Mouse (Mus musculus): ENCODE data around the gene Kansl1l. TPM values are rescaled to one million over a fixed set of nuclear protein-coding genes. Genes with fewer than 3 reads are reported as not detected.
A peak's percentile ranks its signal among the peaks of the same experiment; 100 is the strongest.

Kansl1l gene
- polyA plus RNA-seq, 1 experiment from 2014 or later: 12.8 TPM

DNA sequence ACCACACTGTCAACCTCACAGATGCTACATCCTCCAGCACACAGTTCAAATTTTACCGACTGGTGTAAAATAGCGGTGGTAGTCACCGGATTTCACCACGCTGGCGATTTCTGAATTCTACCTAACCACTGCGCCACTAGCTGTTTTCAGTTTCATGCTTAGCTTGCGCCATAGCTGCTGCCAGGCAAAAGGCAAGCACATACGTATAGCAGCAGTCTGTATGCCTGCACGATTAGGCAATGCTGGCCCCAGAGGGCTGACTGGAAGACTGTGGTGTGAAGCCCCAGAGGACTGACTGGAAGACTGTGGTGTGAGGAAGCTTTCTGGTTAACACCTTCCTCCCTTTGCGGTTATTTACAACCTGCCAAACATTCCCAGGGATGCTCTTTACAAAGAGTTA lies 24.6 kb upstream of the Kansl1l start:
- no peak for DNase-seq (ENCODE audit: low spot score)

GRCm38 (mm10) chr1:66841510-66841909 lies 24.1 kb upstream of the Kansl1l start:
- H3K36me3 ChIP-seq (replicated peaks; ENCODE audit: control insufficient read depth, insufficient read depth, low read depth, low read length): no peaks in the 10 kb centered on the region
- WGBS: 74% methylated on average over 6 of the region's 6 CpGs

More for the DNA sequence above, 24.6 kb upstream of the Kansl1l start:
- H3K27ac ChIP-seq (replicated peaks; ENCODE audit: low read depth, low read length): no peak overlapping the region
- H3K27me3 ChIP-seq (ENCODE audit: control insufficient read depth, insufficient read depth, low read length): no peaks in the 10 kb centered on the region
- no peaks in the 10 kb centered on the region for H3K36me3 ChIP-seq (replicated peaks; ENCODE audit: control insufficient read depth, insufficient read depth, low read depth, low read length)
- H3K4me1 ChIP-seq (ENCODE audit: control insufficient read depth, insufficient read depth, low read length): no peaks in the 10 kb centered on the region
- H3K9ac ChIP-seq (replicated peaks; ENCODE audit: low read length): no peak overlapping the region
- no peak overlapping the region for H3K4me2 ChIP-seq (ENCODE audit: low read depth, low read length)
- no peak for ATAC-seq (replicated peaks; ENCODE audit: insufficient number of reproducible peaks, low FRiP score, low TSS enrichment, low read depth)
- WGBS: 83% methylated on average over 10 of the region's 10 CpGs
- H3K9me3 ChIP-seq (replicated peaks; ENCODE audit: control insufficient read depth, low read length): no peaks in the 10 kb centered on the region
- no peak overlapping the region for H3K4me3 ChIP-seq (ENCODE audit: low read depth, low read length)

DNA sequence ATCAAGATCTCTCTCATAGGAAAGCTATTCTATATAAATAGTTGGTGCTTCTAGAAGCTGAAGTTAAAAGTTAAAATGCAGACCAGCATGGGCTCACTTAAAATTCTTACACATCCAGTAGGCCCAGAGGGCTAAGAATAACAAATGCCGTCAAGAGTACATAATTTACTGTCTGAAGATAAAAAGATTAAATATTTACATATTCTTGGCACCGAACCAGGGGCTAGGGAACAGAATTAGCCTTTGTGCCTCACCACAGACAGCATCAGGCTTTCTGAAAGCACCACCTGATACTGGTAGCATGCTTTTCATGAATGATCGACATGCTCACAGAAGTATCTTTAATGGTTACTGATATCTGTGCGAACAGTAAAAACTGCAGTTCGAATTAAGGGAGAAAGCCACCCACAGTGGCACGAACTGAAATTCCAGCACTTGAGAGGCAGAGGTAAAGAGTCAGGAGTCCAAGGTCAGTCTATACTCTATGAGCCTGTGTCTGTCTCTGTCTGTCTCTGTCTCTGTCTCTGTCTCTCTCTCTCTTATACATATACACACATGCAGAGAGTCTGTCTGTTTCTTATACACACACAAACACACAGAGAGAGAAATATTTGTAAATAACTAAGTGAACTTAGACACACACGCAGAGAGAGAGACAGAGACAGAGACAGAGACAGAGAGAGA lies 22.5 kb upstream of the Kansl1l start:
- no peaks in the 10 kb centered on the region for H3K27me3 ChIP-seq (ENCODE audit: control insufficient read depth, insufficient read depth, low read length)
- WGBS: 81% methylated on average over 7 of the region's 7 CpGs
- no peaks in the 10 kb centered on the region for H3K36me3 ChIP-seq (replicated peaks; ENCODE audit: control insufficient read depth, insufficient read depth, low read depth, low read length)
- no peaks in the 10 kb centered on the region for H3K4me1 ChIP-seq (ENCODE audit: control insufficient read depth, insufficient read depth, low read length)
- no peaks in the 10 kb centered on the region for H3K9me3 ChIP-seq (replicated peaks; ENCODE audit: control insufficient read depth, low read length)
- no peak overlapping the region for H3K4me3 ChIP-seq (ENCODE audit: low read depth, low read length)
- no peak overlapping the region for H3K9ac ChIP-seq (replicated peaks; ENCODE audit: low read length)
- ATAC-seq (replicated peaks; ENCODE audit: insufficient number of reproducible peaks, low FRiP score, low TSS enrichment, low read depth) (no peak), DNase-seq (ENCODE audit: low spot score) (no peak)
- no peak overlapping the region for H3K4me2 ChIP-seq (ENCODE audit: low read depth, low read length)
- H3K27ac ChIP-seq (replicated peaks; ENCODE audit: low read depth, low read length): no peak overlapping the region

More at GRCm38 (mm10) chr1:66841510-66841909, 24.1 kb upstream of the Kansl1l start:
- DNase-seq (ENCODE audit: low spot score) (no peak), ATAC-seq (replicated peaks; ENCODE audit: insufficient number of reproducible peaks, low FRiP score, low TSS enrichment, low read depth) (no peak)
- Histone ChIP-seq H3K4me3 (ENCODE audit: low read depth, low read length) (no peak overlapping the region), H3K9me3 (replicated peaks; ENCODE audit: control insufficient read depth, low read length) (no peaks in the 10 kb centered on the region), H3K9ac (replicated peaks; ENCODE audit: low read length) (no peak overlapping the region), H3K4me2 (ENCODE audit: low read depth, low read length) (no peak overlapping the region), H3K4me1 (ENCODE audit: control insufficient read depth, insufficient read depth, low read length) (no peaks in the 10 kb centered on the region), H3K27ac (replicated peaks; ENCODE audit: low read depth, low read length) (no peak overlapping the region), H3K27me3 (ENCODE audit: control insufficient read depth, insufficient read depth, low read length) (no peaks in the 10 kb centered on the region)

DNA sequence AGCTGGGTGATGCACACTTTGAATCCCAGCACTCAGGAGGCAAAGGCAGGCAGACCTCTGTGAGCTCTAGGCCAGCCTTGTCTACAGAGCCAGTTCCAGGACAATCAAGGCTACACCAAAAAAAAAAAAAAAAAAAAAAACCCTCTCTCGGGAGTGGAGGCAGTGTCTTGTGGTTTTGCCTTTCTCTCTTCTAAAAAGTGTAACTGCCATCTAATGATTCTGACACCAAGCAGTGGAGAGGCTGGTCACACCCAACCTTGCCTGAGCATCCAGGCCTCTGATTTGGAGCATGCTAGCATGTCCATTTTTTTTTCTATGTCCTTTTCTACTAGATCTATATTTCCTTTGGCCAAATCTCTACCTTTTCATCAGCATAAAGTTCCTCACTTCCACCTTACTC lies 21.8 kb upstream of the Kansl1l start:
- H3K4me3 ChIP-seq (ENCODE audit: low read depth, low read length): no peak overlapping the region
- 89% methylated on average over 1 of the region's 1 CpGs for WGBS
- no peak overlapping the region for H3K9ac ChIP-seq (replicated peaks; ENCODE audit: low read length)
- H3K36me3 ChIP-seq (replicated peaks; ENCODE audit: control insufficient read depth, insufficient read depth, low read depth, low read length): no peaks in the 10 kb centered on the region
- H3K27me3 ChIP-seq (ENCODE audit: control insufficient read depth, insufficient read depth, low read length): no peaks in the 10 kb centered on the region
- H3K4me2 ChIP-seq (ENCODE audit: low read depth, low read length): no peak overlapping the region
- H3K27ac ChIP-seq (replicated peaks; ENCODE audit: low read depth, low read length): no peak overlapping the region
- no peak for ATAC-seq (replicated peaks; ENCODE audit: insufficient number of reproducible peaks, low FRiP score, low TSS enrichment, low read depth)
- DNase-seq (ENCODE audit: low spot score): no peak
- H3K4me1 ChIP-seq (ENCODE audit: control insufficient read depth, insufficient read depth, low read length): no peaks in the 10 kb centered on the region
- no peaks in the 10 kb centered on the region for H3K9me3 ChIP-seq (replicated peaks; ENCODE audit: control insufficient read depth, low read length)

DNA sequence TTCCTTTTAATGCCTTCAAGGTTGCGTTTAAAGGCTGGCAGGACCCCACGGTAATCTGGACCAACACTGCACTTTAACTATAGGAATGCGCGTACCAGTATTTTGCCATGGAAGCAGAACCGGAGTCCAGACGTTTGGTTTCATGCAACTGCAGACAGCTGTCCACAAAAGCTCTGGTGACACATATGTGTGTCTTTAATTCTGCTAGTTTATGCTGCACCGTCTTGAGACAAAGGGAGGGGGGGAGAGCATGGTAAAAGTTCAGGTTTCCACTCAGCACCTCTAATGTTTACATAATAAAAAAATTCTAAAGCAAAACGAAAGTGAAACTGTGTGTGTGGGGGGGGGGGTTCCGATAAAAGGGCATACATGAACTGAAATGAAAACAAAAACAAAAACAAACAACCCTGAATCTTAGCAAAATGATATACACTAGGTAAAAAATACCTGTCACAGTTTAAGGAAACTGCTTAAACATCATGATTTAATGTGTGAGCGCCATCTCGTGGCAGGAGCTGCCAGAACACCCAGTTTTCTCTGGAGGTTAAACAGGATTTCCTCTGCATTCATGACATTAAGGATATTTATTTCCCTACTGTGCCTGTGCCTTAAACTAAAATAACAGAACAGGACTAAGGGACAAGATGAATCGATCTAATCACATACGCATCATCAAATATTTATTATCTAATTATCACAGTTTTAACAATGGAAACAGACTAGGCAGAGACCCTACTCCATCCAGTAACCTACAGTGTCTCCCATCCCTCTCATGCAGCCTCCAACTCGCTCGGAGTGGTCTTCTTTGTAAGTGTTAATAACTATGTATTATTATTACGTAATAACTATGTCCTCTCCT lies 21.1 kb upstream of the Kansl1l start:
- no peak overlapping the region for H3K4me2 ChIP-seq (ENCODE audit: low read depth, low read length)
- no peak for ATAC-seq (replicated peaks; ENCODE audit: insufficient number of reproducible peaks, low FRiP score, low TSS enrichment, low read depth)
- H3K9me3 ChIP-seq (replicated peaks; ENCODE audit: control insufficient read depth, low read length): no peaks in the 10 kb centered on the region
- H3K27ac ChIP-seq (replicated peaks; ENCODE audit: low read depth, low read length): no peak overlapping the region
- H3K36me3 ChIP-seq (replicated peaks; ENCODE audit: control insufficient read depth, insufficient read depth, low read depth, low read length): no peaks in the 10 kb centered on the region
- H3K27me3 ChIP-seq (ENCODE audit: control insufficient read depth, insufficient read depth, low read length): no peaks in the 10 kb centered on the region
- DNase-seq (ENCODE audit: low spot score): peak; percentile 82
- H3K4me3 ChIP-seq (ENCODE audit: low read depth, low read length): no peak overlapping the region
- no peaks in the 10 kb centered on the region for H3K4me1 ChIP-seq (ENCODE audit: control insufficient read depth, insufficient read depth, low read length)
- no peak overlapping the region for H3K9ac ChIP-seq (replicated peaks; ENCODE audit: low read length)
- 57% methylated on average over 16 of the region's 16 CpGs for WGBS

- Histone ChIP-seq H3K27ac (replicated peaks; ENCODE audit: low read depth, low read length) (no peak overlapping the region), H3K27me3 (ENCODE audit: control insufficient read depth, insufficient read depth, low read length) (no peaks in the 10 kb centered on the region), H3K36me3 (replicated peaks; ENCODE audit: control insufficient read depth, insufficient read depth, low read depth, low read length) (no peaks in the 10 kb centered on the region), H3K9ac (replicated peaks; ENCODE audit: low read length) (no peak overlapping the region), H3K9me3 (replicated peaks; ENCODE audit: control insufficient read depth, low read length) (no peaks in the 10 kb centered on the region), H3K4me1 (ENCODE audit: control insufficient read depth, insufficient read depth, low read length) (no peaks in the 10 kb centered on the region), H3K4me3 (ENCODE audit: low read depth, low read length) (no peak overlapping the region), H3K4me2 (ENCODE audit: low read depth, low read length) (no peak overlapping the region)
- DNase-seq (ENCODE audit: low spot score): no peak
- WGBS: 82% methylated on average over 3 of the region's 3 CpGs
- ATAC-seq (replicated peaks; ENCODE audit: insufficient number of reproducible peaks, low FRiP score, low TSS enrichment, low read depth): no peak
Observed at GRCm38 (mm10) chr1:66837207-66837606, 19.8 kb upstream of the Kansl1l start.

- ATAC-seq (replicated peaks; ENCODE audit: insufficient number of reproducible peaks, low FRiP score, low TSS enrichment, low read depth): no peak
- Histone ChIP-seq H3K4me3 (ENCODE audit: low read depth, low read length) (no peak overlapping the region), H3K9me3 (replicated peaks; ENCODE audit: control insufficient read depth, low read length) (no peaks in the 10 kb centered on the region), H3K27ac (replicated peaks; ENCODE audit: low read depth, low read length) (no peak overlapping the region), H3K4me1 (ENCODE audit: control insufficient read depth, insufficient read depth, low read length) (no peaks in the 10 kb centered on the region), H3K36me3 (replicated peaks; ENCODE audit: control insufficient read depth, insufficient read depth, low read depth, low read length) (no peaks in the 10 kb centered on the region), H3K9ac (replicated peaks; ENCODE audit: low read length) (no peak overlapping the region), H3K4me2 (ENCODE audit: low read depth, low read length) (no peak overlapping the region), H3K27me3 (ENCODE audit: control insufficient read depth, insufficient read depth, low read length) (no peaks in the 10 kb centered on the region)
- 87% methylated on average over 7 of the region's 7 CpGs for WGBS
- DNase-seq (ENCODE audit: low spot score): no peak
Observed at GRCm38 (mm10) chr1:66832636-66833165, 15.3 kb upstream of the Kansl1l start.

Measured in embryonic facial prominence, embryonic 11.5 days (tissue).